Mouse (Mus musculus): ENCODE data around the gene Upk3bl.

Gene Upk3bl

DNA sequence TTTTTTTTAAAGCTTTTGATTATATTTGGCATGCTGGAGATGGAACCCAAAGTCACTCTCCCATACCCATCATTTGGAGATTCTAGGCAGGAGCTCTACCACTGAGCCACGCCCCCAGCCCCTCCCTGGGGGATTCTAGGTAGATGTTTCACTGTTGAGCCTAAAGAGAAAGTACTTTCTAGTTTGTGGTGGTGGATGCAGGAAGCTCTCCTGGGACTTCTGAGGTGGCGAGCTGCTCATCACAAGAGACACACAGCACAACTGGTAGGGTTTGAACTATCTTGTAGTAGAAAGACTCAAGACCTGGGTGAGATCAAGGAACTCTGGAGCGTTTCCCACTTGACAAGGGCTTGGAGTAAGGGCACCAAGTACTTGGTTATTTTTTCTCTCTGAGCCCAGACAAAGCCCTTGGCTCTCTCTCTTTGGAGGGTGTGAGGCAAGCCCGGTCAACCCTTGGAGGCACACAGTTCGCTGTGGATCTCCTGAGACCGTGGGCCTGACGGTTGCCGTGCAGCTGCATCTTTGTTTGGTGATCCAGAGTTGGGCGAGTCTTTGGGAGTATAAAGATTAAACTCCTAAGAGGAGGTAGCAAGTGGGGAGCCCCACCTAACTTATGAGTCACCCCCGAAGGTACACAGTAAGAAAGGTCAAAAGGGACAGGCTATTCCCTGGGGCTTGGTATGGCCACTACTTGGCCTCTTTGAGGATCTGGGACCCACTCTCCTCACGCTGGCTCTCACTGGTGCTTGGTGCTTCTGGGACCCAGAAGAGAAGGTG lies at the start of gene Upk3bl:
Gene Upk3bl (plus strand): TSS at position 192 of the 777 bp plus-strand sequence.
- DNase-seq (ENCODE audit: low spot score): no peak

DNA sequence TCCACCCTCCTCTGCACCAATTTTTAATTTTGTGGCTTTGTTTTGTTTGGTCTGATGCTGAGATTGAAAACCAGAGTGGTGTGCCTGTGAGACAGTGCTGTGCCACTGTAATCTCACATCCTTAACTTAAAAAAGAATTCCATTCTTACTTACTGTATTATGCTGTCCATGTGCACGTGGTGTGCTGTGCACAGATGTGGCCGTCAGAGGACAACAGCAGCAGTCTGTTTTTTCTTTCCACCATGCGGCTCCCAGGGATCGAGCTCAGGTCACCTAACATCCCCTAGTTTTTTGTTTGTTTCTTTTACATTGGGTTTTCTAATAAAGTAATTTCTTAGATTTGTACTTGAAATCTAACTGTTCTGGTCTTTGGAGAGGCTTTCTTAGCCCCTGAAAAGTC lies 49.8 kb upstream of the Upk3bl start:
- DNase-seq (ENCODE audit: low spot score): no peak

DNA sequence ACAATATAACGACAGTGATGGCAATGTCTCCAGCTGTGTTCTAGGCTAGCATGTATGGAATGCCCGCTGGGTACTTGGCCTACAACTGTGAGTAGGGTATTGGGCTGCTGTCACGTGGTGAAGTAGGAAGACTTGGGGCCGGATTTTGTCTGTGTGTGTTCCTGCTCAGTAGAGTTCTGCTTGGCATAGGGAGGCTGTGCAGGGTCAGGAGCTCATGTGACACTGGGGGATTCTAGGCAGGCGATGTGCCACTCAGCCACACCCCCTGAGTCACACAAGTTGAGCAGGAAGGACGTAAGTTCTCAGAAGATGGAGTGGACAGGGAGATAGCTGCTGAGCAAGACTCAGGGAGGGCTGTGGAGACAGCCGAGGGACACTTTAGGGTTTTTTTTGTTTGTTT lies 46.5 kb upstream of the Upk3bl start:
- DNase-seq (ENCODE audit: low spot score): no peak

DNA sequence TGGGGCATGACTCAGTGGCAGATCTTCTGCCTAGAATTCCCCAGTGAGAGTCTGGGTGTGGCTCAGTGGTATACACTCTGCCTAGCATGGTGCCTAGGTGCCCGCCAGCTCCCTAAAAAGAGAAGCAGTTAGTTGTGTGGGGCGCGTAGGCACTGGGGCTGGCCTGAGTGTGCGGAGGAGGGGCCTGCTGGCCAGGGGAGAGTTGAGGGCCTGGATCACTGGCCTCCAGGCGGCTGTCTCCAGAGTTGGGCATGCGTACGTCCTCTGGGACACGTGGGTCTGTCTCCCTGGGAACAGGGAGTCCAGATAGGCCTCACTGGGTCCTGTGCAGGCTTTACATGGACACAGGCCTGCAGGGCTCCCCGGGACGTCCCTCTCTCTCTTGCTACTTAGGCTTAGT lies 39.4 kb upstream of the Upk3bl start:
- peak; percentile 67 for DNase-seq (ENCODE audit: low spot score)

DNA sequence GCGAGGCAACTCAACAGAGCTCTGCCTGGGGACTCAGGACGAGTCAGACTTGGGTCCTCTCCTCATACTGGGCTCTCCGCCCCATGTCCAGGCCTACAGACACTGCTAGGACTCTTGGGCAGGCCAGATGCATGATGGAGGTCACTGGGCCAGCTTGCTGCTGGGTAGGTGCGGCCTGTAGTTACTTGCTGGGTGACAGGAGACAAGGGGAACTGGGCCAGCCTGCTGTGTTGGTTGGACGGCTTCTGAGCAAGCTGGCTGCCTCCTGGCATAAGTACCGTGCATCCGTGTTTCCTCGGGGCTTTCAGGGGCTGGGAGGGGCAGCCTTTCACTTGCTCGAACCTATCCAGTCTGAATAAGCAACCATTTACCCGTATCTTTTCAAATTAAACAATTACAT lies 38.7 kb upstream of the Upk3bl start:
- no peak for DNase-seq (ENCODE audit: low spot score)

DNA sequence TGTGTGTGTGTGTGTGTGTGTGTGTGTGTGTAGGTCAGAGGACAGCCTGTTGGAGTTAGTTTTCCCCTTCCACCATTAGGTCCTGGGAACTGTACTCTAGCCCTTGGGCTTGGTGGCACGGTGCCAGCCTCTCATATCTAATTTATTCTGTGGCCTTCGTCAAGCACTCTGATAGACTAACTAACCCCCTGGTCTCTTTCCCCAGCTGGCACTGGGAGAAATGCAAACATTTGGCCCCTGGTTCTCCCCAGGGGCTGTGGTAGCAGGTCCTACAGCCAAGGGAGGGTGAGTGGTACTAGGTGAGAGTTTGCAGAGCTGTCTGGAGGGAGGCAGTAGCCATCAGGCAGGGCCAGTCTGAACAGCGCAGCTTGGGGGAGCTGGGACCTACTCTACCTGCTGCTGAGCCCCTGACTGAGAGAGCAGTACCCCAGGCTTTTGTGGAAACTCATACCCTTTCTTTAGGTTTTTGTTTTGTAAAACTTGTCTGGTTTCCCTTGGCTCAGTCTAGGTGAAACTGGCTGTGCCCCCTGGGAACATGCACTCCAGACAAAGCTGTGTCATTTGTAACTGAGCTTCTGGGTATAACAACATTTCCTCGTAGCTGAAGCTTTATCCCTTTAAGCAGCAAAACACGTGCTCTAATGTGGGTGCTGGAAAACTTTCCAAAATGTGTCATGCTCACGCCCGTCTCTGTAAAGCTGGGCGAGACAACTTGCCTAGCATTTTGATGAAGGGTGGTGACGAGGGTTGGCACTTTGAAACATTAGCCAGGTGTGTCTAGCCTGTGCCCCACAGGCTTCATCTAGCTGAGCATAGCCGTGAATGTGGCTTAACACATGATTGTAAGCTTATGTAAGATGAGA lies 38.0 kb upstream of the Upk3bl start:
- peak; percentile 65 for DNase-seq (ENCODE audit: low spot score)

DNA sequence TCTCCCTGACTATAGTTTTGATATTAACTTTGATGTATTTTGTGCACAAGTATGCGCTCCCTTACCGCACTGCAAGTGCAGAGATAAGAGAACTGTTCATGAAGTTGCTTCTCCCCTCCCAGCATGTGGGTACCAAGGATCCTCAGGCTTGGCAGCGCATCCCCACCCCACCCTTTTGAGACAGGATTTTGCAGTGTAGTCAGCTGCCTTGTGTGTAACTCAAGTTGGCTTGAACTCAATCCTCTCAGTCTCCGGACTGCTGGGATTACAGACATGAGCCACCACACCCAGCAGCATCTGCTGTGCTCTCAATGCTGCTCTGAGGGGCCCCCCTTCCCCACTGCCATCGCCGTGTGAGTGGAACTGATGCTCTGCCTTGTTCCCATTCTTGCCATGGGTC lies 37.0 kb upstream of the Upk3bl start:
- DNase-seq (ENCODE audit: low spot score): no peak

DNA sequence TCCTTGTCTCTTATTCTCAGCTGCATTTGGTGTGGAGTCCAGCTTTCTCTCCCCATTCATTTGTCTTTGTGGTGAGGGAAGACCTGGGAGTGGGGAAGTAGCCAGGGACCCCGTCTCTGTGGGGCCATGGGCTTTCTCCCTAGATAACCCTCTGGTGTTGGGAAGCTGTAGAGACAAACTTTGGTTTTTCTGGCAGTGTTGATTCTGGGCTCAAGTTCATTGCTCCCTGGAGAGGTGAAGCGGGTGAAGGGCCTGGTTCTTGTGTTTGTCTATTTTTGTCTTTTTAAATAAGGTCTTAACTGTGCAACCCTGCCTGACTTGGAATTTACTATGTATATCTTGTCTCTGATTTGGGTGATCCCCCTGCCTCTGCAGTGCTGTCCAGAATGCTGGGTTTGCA lies 35.6 kb upstream of the Upk3bl start:
- no peak for DNase-seq (ENCODE audit: low spot score)

DNA sequence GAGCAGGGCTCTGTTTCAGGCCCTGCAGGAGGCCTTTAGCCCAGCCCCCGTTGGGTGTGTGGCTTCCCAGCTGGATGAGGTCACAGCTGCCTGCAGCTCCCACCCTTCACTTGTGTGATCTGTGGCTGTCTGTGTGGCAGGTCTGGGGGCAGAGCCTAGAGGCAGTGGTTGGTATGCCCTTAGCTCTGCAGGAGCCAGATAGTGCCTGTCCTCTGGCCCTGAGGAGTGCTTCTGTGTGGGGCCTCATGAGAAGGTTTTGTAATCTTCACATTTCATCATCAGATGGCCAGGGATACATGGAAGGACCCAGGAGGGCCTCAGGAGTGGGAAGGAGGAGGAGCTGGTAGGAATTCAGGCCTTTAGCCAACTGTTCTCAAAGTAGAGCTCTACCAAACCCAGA lies 34.4 kb upstream of the Upk3bl start:
- no peak for DNase-seq (ENCODE audit: low spot score)

DNA sequence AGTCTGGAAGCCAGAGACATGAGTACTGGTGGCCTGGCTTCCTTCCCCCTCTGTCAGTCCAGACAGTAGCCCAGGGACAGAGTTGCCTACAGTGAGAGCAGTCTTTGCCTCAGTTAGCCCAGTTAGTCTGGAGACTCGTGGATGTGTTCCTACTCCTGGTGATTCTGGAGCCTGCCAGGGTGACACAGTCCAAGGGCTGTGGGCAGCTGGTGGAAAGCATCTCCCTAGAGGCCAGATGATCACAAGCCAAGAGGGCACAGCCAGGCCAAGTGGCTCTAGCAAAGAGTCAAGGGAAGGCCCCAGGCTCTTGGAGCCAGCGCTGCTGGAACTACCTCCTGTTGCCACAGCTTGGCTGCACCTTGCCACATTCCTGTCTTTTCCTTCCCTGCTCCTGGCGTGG lies 28.6 kb upstream of the Upk3bl start:
- no peak for DNase-seq (ENCODE audit: low spot score)

DNA sequence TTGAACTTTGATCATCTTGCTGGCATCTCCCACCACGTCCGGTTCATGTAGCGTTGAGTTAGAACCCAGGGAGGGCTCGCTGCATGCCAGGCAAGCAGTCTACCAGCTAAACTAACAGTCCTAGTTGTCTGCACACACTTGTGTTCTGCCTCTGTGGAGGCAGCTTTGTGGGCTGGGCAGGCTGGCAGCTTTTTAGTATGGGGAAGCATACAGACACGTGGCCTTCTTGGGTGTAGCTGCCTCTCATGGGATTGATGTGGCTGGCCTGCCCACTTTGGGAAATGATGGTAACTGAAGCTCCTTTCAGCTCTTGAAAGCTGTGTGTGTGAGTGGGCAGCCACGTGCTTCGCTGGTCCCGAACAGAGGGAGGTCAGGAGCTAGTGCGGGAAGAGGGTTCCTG lies 27.4 kb upstream of the Upk3bl start:
- no peak for DNase-seq (ENCODE audit: low spot score)

DNA sequence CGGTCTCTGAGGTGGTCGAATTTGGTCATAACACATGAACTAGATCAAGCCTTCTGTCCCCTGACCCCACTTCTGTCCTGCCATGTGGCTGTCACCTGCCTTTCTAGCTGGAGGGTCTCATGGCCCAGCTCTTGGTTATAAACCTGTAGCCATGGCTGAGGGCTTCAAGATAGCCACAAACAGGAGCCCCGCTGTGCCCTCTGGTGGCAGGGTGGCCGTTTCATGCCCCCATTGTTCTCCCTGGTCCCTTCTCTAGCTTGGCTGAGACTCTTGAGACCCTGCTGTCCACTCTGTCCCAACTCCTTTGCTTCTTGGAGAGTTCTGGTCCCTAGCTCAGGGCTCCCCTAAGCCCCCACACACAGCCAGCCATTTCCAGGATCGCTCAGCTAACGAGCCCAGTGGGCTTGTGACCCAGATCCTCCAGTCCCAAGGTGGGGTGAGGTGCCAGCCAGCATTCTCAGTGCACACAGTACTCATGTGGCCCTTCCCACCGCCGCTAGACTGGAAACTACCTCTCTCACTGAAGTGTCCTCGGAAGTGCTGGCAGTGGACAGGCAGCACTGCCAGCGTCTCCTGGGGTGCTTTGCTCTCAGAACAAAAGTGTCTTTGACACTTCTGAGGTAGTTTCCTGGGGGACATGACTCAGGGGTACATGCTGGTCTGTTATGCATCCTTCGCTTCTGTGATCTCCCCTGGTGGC lies 26.5 kb upstream of the Upk3bl start:
- DNase-seq (ENCODE audit: low spot score): no peak

DNA sequence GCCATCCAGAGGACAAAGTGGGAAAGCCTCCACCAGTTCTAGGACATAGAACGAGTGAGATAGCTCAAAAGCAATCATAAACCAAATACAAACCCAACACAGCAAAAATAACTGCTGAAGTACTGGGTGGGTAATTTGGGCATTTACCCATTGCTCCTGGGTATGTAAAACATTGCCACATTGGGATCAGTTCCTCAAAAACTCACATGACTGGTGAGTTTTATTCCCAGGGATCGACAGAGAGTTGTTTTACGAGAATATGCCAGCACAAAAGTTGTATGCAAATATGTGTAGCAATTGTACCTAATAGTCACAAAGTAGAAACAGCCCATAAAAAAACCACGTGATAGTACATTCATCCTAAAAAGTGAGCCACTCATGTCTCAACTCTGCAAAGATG lies 19.4 kb upstream of the Upk3bl start:
- no peak for DNase-seq (ENCODE audit: low spot score)

DNA sequence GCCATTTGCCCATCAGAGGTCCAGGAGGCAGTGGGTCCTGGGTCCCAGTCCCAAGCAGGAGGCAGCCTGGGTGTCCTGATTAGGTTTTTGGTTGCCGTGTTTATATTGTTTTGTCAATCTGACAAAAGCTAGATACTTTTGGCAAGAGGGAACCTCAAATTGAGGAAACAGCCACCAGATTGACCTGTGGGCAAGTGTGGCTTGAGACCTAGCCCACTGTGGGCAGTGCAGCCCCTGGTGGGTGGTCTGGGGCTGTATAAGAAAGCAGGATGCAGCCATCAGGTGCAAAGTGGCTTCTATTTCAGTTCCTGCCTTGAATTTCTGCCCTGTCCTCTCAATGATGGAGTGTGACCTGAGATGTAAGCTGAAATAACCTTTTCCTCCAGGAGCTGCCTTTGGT lies 19.0 kb upstream of the Upk3bl start:
- no peak for DNase-seq (ENCODE audit: low spot score)

DNA sequence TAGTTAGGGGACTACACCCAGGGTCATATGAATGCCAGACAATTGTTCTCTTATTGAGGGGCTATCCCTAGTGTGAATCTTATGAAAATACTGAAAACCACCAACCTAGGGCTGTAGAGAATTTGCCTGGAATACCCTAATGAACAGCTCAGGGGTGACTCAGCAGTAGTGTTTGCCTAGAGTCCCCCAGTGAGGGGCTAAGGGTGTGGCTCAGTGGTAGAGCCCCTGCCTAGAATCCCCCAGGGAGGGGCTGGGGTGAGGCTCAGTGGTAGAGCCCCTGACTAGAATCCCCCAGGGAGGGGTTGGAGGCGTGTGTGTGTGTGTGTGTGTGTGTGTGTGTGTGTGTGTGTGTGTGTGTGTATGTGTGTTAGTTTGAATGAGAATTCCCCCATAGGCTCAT lies 17.6 kb upstream of the Upk3bl start:
- no peak for DNase-seq (ENCODE audit: low spot score)

DNA sequence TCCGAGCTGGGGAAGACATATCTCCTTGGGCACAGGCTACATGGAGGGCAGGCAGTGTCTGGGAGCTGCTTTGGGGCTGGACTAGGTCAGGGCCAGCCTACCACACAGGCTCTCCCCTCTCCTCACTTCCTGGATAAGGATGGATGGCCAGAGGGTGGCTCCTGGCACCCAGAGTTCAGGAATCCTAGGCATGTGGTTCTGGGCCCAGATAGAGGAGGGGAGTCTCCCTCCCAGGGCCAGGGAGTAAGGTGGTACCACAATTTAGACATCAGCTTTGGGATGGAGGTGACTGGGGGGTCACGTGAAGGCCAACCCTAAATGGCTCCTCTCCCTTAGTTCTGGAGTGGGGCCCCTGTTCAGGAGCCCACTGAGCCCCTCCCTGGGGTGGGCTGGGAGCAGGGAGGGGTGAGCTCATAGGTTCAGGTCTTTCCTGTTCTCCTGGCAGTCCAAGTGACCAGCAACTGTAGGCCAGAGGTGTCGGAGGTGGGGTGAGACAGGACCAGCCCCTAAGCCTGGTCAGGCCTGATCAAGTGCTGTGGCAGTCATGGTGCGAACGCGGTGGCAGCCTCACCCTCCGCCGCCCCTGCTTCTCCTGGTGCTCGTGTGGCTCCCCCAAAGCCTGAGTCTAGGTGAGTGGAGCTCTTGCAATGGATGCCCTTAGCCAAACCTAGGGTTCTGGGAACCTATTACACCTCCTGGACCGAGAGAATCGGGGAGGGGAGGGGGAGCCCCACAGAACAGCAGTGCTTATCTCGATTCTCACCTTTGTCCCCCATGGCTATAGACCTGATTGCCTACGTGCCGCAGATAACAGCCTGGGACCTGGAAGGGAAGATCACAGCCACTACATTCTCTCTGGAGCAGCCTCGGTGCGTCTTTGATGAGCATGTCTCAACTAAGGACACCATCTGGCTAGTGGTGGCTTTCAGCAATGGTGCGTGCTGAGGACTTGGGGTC lies 15.8 kb upstream of the Upk3bl start, which contains the start of gene Upk3b:
Gene Upk3b (plus strand): TSS at position 239 of the 957 bp plus-strand sequence.
- no peak for DNase-seq (ENCODE audit: low spot score)

DNA sequence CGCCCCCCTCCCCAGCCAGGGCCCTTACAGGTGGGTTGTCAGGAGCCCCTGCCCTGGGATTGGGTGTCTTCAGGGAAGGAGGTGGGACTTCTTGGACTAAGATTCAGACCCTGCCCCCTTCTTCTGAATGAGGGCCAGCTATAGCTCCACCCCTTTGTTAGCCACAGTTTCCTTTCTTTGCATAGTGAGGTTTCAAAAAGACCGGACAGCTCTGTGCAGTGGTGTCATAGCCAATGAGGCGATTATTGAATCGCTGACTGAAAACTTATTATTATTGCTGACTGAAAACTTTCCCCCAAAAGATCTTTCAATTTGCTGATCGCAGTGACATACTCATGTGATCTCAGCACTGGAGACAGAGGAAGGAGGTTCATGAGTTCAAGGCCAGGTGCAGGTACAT lies 14.1 kb upstream of the Upk3bl start:
- DNase-seq (ENCODE audit: low spot score): no peak

DNA sequence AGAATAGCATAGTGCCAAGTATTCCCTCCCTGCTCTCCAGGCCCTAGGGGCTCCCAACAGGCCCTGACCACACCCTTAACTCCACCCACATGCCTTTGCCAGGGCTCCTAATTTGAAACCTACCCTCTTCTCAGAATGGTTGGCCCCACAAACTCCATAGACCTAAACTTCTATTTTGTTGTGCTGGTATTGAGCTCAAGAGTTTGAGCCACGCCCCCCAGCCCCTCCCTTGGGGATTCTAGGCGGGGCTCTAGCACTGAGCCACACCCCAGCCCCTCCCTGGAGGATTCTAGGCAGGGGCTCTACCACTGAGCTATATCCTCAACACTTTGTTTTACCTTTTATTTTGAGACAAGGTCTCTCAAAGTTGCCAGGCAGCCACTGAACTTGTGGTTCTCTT lies 13.0 kb upstream of the Upk3bl start:
- DNase-seq (ENCODE audit: low spot score): no peak

DNA sequence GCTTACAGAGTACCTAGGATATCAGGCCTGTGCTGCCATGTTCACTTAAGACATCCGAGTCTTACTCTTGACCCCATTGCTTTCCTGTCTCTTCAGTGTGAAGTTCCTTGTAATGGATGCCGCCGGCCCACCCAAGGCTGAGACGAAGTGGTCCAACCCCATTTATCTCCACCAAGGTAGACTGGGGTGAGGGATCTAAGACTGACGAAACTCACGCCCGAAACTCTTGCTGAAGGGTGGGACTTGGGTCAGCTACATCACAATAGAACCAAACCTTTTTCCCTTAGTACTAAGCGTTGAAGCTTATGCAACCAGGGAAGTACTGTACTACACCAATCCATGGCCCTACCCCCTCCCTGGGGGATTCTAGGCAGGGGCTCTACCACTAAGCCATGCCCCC lies 12.6 kb upstream of the Upk3bl start:
- no peak for DNase-seq (ENCODE audit: low spot score)

DNA sequence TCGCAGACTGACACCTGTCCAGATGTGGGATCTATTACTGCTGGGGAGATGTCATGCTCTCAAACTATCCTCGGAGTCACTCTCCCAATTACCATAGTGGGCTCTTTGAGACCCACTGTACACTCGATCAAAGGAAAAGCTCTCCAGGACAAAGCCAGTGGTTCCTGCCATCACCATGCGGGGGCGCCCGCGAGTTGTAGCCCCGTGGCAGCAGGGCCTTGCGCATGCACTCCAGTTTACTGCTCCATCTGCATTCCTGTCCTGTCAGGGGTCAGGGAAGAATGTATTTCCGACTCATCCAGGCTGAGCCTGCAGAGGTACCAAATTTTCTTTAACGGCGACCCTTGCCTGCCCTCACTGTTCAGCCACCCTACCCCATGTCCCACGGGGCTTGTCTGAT lies 9.4 kb upstream of the Upk3bl start:
- no peak for DNase-seq (ENCODE audit: low spot score)

DNA sequence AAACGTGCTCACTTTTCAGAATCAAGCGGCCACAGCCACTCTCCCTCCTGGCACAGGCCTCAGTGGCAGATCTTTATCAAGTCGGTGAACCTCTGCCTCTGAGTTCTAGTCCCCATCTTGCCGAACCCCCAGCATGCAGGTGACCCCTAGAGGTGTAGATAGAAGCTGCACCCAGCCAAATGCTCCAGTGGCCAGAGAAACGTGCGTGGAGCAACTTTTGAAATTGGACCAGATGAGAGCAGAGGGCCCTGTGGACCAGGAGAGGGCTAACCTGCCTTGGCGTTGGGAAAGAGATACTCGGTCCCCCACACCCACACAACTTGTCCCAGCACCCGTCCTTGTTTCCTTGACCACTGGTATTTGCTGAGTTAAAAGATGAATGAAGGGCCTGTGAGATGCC lies 8.9 kb upstream of the Upk3bl start:
- DNase-seq (ENCODE audit: low spot score): no peak

DNA sequence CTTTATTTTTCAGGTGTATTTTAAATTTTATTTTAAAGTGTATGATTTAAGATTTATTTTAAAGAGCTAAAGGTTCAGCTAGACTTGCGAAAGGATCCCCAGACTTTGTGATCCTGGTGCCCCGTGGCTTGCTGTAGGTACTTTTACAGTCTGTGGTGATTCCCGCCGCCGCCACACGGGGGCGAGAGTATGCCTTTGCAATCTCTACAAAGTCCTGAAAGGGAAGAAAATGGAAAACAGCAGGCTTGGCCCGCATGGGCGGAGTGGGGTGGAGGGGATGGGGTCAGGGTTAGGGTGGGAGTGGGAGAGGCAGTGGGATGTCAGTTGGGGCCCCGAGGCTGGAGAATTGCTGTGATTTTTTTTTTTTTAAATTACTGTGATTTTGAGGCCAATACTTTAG lies 8.3 kb upstream of the Upk3bl start:
- DNase-seq (ENCODE audit: low spot score): peak; percentile 31
